Mouse (Mus musculus) right cerebral cortex, adult 18-20 months (tissue): ENCODE measurements at regions not wholly inside any gene's neighbourhood (a gene's known extent, or its start where the extent isn't known, plus 50 kb on each side); places are given as distances from the start of the nearest gene placed in this dataset.

Experiments
- DNase-seq: peaks from one replicate; pipeline ENCODE4 v3.0.0; 2022; ENCODE audit warnings: mixed read lengths

DNA sequence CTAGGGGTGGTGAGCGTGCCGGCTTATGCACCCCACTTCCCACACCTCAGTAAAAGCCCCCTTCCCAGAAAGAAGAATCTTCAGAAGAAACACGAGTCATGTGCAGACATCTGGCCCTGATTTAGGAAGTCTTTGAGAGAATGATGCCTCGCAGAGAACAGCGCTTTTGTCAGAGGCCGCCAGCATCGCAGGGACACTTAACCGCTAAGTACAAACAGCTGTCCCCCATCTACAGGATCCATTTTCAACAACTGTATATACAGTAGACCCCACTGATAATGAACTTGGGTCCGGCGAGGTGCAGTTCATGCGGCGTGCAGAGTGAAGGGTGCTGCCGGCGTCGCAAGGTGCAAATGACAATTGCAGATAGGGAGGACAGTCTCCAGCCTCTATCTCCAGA lies 85.4 kb upstream of the Rbm19 start:
- no peak for DNase-seq

DNA sequence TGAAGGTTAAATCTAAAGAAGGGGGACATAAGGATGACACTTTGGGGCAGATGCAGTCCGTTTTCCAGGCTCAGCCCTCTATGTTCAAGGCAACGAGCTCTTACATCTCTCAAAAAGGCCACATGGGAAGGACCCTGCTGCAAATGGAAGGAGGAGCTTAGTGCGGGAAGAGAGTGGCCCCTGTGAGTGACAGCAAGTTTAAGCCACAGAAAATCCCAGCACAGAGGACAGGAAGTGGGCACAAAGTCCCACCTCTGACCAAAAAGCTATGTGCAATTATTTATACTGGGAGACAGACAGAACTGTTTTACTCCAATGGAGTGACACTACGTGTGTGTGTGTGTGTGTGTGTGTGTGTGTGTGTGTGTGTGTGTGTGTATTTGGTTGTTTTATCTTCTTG lies 84.7 kb upstream of the Rbm19 start:
- no peak for DNase-seq

DNA sequence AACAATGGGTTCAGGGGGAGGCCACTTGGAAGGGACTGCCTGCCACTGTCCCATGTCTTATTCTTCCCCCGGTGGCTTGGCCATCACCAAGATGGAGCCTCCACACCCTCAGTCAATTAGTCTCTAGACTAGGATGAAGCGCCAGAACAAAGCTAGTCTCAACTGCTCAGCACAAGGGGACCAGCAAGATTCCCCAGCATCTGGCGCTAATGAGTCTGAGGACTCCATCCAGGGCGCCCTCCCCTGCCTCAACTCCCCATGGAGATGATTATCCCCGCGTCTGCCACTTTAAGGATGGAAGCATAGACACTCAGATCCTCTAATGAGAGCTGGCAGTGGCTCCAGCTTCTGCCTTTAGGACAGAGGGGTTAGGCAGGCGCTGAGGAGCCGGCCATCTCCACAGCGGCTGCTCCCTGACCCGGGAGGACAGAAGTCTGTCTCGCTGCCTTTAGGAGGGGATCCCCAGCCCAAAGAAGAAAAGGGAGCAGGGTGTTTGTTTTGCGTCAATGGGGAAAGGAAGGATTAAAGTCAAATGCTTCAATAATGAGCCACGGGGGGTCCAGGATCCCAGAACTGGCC lies 81.7 kb upstream of the Rbm19 start:
- DNase-seq = no peak

DNA sequence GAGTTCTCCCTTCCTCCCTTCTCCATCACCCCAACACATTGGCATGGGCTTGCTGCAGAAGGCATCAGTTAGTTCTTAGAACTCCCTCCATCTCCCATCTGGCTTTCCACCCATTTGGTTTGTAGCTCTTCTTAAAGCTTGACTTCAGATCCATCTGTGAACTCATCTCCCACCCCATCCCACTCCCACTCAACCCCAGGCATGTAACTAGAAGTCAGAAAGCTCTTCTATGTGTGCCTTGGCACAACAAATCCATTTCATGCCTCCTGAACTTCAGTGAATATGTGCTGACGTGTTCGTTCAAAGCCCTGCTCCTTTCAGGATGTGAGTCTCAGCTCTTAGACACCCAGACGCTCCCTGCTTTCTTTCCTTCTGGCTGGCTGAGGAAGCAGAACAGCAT lies 81.0 kb upstream of the Rbm19 start:
- DNase-seq = peak; percentile 9

DNA sequence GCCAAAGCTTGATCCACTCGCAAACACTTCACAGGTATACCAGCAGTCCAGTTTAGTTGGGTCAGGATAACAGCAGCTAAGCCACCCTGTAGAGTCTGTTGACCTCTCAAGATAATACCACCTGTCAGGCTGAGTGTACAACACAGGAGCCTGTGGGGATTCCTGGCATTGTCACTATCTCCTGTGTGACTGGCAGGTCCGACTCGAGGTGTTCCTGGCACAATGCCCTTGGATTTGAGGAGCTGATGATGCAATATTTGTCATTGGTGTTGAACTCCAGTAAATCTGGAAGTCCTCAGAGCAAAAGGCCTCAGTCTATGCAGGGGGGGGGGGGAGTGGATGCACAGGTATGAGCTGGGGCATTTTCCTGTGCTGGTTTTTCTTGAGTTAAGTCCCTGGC lies 78.5 kb upstream of the Rbm19 start:
- DNase-seq = no peak

DNA sequence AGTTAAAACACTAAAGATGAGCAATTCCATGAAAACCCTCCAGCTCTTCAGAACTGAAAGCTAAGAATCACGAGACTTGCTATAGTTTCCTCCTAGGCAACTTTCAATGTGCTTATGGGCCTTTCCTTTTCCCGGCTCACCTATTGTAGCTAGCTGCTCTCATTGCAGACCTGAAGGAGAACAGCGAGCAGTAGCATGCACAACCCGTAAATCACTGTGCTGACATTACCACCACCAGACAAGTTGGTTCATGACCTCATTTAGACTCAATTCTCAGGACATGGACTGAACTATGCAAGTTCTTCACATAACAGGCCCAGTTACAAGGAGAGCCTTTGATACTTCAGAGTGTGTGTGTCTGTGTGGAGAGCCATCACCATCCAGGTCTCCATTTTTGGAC lies 72.5 kb upstream of the Rbm19 start:
- DNase-seq = no peak

DNA sequence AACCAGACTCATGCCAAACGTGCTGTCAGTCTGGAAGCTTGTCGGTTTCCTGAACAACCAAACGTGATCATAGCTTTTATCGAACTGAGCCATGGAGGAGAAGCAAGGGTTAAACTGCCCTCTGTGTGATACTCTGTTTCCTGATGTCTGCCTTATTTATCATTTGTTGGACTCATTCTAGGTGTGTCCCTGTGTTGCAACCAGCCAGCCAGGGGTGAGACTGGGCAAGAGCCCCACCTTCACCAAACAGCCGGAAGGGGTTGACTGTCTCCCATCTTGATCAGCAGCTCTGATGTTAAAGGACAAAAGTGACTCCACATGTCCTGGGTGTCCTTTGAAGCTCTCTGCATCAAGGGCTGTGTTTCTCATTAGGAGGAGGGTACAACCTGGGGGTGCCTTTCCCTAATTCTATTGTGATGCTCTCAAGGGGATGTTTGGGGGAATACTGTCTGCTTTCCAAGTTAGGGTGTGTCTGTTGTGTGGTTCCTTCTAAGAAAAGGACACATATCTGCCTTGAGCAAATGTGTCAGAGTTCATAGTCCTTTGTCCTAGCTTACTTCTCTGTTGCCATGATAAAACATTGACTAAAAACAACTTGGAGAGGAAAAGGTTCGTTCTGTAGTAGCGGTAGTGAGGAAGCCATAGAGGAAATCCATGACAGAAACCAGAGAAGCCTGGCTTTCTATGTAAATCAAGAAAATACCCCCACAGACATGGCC lies 67.0 kb upstream of the Rbm19 start:
- no peak for DNase-seq

DNA sequence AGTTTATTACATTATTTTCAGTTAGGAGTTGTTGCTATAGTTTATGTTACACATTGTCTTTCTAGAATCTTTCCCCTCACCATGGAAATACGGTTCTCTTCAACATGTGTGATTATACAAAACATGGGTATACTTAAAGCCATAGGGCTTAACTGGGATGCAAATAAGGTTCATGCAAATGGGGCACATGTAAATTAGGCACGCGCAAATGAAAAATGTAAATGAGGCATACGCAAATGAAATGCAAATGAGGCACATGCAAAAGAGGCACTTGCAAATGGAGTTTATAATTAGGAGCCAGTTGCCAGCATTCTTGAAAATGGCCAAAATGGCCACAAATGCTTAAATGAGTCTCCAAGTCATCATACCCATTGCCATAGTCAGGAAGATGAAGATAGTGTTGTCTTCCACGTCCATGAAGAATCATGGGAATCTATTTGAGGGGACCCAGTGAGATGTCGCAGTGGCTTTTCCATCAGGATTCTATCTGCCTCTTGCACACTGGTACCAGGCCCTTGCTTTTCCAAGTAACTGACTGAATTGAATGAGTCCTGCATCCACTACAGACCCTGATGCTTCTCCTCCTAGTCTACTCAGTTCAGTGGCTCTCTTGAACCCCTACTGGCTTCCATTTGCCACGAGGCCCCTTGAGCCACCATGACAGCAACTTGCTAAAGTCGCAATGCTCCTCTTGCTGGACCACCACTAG lies 65.4 kb upstream of the Rbm19 start:
- DNase-seq = no peak

DNA sequence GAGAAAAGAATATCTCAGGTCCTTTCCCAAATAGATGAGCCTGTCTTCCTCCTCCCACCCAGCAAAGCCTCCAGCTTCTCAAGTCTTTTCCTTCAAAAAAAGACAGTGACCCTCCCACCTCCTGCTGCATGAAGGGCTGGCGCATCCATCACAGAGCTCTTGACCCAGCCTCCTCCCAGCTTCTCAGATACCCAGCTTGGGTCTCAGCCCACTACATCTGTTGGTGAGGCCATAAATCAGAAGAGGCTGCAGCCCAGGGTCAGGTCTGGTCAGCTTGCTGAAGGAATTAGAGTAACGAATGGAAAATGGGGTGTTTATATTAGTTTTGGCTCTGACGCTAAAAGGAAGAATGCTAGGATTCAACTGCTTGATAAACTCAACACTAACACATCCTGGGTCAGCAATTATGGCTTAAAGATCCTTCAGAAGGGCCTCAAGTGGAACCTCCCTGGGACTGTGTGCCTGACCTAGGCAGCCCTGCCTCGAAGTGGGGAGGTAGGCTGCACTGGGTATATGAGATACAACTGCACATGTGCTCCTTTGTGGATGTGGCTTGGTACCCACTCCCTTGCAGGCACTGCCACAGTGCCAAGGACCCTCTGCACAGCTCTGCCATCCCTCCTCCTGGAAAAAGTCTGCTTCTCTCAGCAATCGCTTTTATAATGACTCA lies 61.6 kb upstream of the Rbm19 start:
- DNase-seq = no peak
